Mouse (Mus musculus) cortical plate, adult 2 months (tissue): Measurements from ENCODE around the gene Cyp4f18. TPM values are rescaled to one million over a fixed set of nuclear protein-coding genes. Genes with fewer than 3 reads are reported as not detected.

Source experiments
- H3K27ac ChIP-seq: fragments of 200-500 bp; 2 replicates; pipeline ENCODE4 v1.5.1; 2012; ENCODE audit warnings: low read length, control low read depth, inconsistent platforms; ENCODE audit not compliant: insufficient read depth
- H3K4me1 ChIP-seq: fragments of 200-500 bp; 2 replicates; pipeline ENCODE4 v1.6.1; 2011; ENCODE audit warnings: low read length; ENCODE audit not compliant: control insufficient read depth, insufficient read depth
- H3K4me3 ChIP-seq: fragments of 200-500 bp; 2 replicates; pipeline ENCODE4 v1.5.1; 2011; ENCODE audit warnings: mild to moderate bottlenecking, low read length, control low read depth; ENCODE audit not compliant: insufficient read depth
- CTCF ChIP-seq: fragments of 200-500 bp; IDR thresholded peaks from 2 replicates; pipeline ENCODE4 v1.5.1; 2011; ENCODE audit warnings: mild to moderate bottlenecking, control low read depth, low read length; ENCODE audit not compliant: insufficient read depth; ENCODE audit errors: extremely low read depth
- POLR2A ChIP-seq: fragments of 200-500 bp; IDR thresholded peaks from 2 replicates; pipeline ENCODE4 v1.6.1; 2011; ENCODE audit warnings: mild to moderate bottlenecking, low read length, control low read depth; ENCODE audit not compliant: insufficient read depth; ENCODE audit errors: extremely low read depth
- polyA plus RNA-seq: library from polyadenylated mRNA; depleted of rRNA; stranded (reverse); fragments of >200 nt; gene quantifications from 2 replicates; pipeline ENCODE4 v1.2.3, GENCODE M21; 2012

The Cyp4f18 gene
- polyA plus RNA-seq, 1 experiment, result 0.17 TPM

GRCm38 (mm10) chr8:72008134-72008641 lies 1.2 kb downstream of the Cyp4f18 start:
- Histone ChIP-seq H3K4me3 (no peak overlapping the region), H3K27ac (no peak overlapping the region), H3K4me1 (no peaks in the 10 kb centered on the region)
- TF ChIP-seq POLR2A (no peak), CTCF (no peak)

- Histone ChIP-seq H3K27ac (no peak overlapping the region), H3K4me1 (no peaks in the 10 kb centered on the region), H3K4me3 (no peak overlapping the region)
- no peak for TF ChIP-seq CTCF
- no peak for TF ChIP-seq POLR2A
Measured at GRCm38 (mm10) chr8:72006763-72007162, 2.7 kb downstream of the Cyp4f18 start.

GRCm38 (mm10) chr8:72005912-72006311 lies 3.5 kb downstream of the Cyp4f18 start:
- H3K4me1 ChIP-seq, result no peaks in the 10 kb centered on the region
- no peak overlapping the region for H3K27ac ChIP-seq
- TF ChIP-seq CTCF, result no peak
- TF ChIP-seq POLR2A, result no peak
- no peak overlapping the region for H3K4me3 ChIP-seq

GRCm38 (mm10) chr8:72002942-72003341 lies 6.5 kb downstream of the Cyp4f18 start:
- Histone ChIP-seq H3K4me3 (no peak overlapping the region), H3K4me1 (no peaks in the 10 kb centered on the region), H3K27ac (no peak overlapping the region)
- TF ChIP-seq POLR2A, result no peak
- TF ChIP-seq CTCF, result no peak

- Histone ChIP-seq H3K27ac (no peak overlapping the region), H3K4me1 (no peaks in the 10 kb centered on the region), H3K4me3 (no peak overlapping the region)
- TF ChIP-seq POLR2A (no peak), CTCF (no peak)
Measured at GRCm38 (mm10) chr8:72000223-72000622, 9.2 kb downstream of the Cyp4f18 start.

- no peak overlapping the region for H3K4me3 ChIP-seq
- no peak for TF ChIP-seq POLR2A
- TF ChIP-seq CTCF, result no peak
- no peaks in the 10 kb centered on the region for H3K4me1 ChIP-seq
- H3K27ac ChIP-seq, result no peak overlapping the region
Measured at GRCm38 (mm10) chr8:71999434-71999833, 10.0 kb downstream of the Cyp4f18 start.

GRCm38 (mm10) chr8:71988867-71989599 lies 20.4 kb downstream of the Cyp4f18 start:
- H3K27ac ChIP-seq, result no peak overlapping the region
- peak overlapping the region; percentile 48 for H3K4me3 ChIP-seq
- TF ChIP-seq POLR2A (no peak), CTCF (no peak)
- H3K4me1 ChIP-seq, result no peaks in the 10 kb centered on the region

- no peak for TF ChIP-seq CTCF
- TF ChIP-seq POLR2A, result peak; percentile 82
- no peaks in the 10 kb centered on the region for H3K4me1 ChIP-seq
- peak overlapping the region; percentile 48 for H3K4me3 ChIP-seq
- no peak overlapping the region for H3K27ac ChIP-seq
Measured at GRCm38 (mm10) chr8:71988110-71988866, 21.1 kb downstream of the Cyp4f18 start.

- H3K27ac ChIP-seq, result no peak overlapping the region
- TF ChIP-seq CTCF, result no peak
- TF ChIP-seq POLR2A, result no peak
Measured at GRCm38 (mm10) chr8:71984601-71985000, 24.8 kb downstream of the Cyp4f18 start.

More at GRCm38 (mm10) chr8:71984601-71985000, 24.8 kb downstream of the Cyp4f18 start:
- H3K4me3 ChIP-seq, result no peak overlapping the region
- no peaks in the 10 kb centered on the region for H3K4me1 ChIP-seq
